Mouse (Mus musculus) layer of hippocampus, postnatal 36 days (tissue): Measurements from ENCODE around the gene Kars. TPM values are rescaled to one million over a fixed set of nuclear protein-coding genes. Genes with fewer than 3 reads are reported as not detected.

ENCODE experiments used
- total RNA-seq, 2 experiments: library from RNA; stranded (reverse); gene quantifications; 2 replicates each; pipeline ENCODE4 v1.2.3; 2021

Gene Kars
- total RNA-seq, 2 experiments from 2014 or later: 74.8 to 79.1 TPM

Other genes with a start within 250 kb of the Kars start
- gene Cfdp1, start 157.0 kb downstream of the Kars start, total RNA-seq: 10 to 100 TPM; 73.3 to 81.2 TPM
- gene Tmem170, start 134.6 kb downstream of the Kars start, total RNA-seq: 1 to 10 TPM; 5.0 to 5.1 TPM
- under 1 TPM; 0.73 to 0.87 TPM for gene Chst5, start 100.9 kb downstream of the Kars start, total RNA-seq
- gene Tmem231, start 77.4 kb downstream of the Kars start, total RNA-seq: 10 to 100 TPM; 12.1 to 14.3 TPM
- 100 to 1,000 TPM; 219 to 235 TPM for gene Gabarapl2, start 70.6 kb downstream of the Kars start, total RNA-seq
- gene Adat1, start 19.0 kb downstream of the Kars start, total RNA-seq: 1 to 10 TPM; 6.7 to 7.3 TPM
- gene Terf2ip, start 75 bp upstream of the Kars start, total RNA-seq: 10 to 100 TPM; 40.0 to 41.8 TPM
- gene Gm6793, start 3.7 kb upstream of the Kars start, total RNA-seq: not detected